Mouse (Mus musculus): Measurements from ENCODE around the gene Srgap3. TPM values are rescaled to one million over a fixed set of nuclear protein-coding genes. Genes with fewer than 3 reads are reported as not detected.
A peak's percentile ranks its signal among the peaks of the same experiment; 100 is the strongest.

Gene Srgap3
- polyA plus RNA-seq, 1 experiment from 2014 or later: 8.0 TPM

DNA sequence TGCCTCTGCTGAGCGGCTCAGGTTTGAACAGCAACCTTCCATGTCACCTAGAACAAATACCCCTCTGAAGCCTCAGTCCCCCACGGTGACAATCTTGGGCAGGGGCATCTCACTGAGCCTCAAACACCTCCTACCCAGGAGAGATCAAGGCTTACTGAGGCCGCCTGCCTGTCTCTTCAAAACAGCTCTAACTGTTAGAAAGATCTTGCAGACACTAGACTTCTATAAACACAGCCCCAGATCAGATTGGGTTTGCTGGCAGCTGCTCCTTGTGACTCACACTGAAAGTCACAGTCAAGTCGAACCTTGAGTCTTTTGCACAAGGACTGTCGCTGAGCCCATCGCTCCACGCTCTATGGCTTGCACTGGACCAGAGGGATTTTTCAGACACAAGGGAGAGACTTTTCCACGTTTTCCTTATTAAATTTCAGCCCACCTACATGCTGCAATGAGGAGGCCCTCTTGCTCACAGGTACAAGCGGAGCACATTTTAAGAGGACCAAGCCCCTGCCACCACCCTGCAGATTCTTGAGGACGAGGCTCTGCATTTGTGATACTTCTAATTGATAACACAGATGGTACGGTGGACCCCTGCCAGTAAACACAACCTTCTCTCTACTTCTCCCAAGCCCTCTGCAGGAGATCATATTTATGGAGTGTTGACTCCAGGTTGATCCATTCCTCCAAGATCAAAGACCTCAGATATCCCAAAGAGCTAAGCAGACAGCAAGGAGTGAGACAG lies 21.7 kb downstream of the Srgap3 start:
- H3K4me1 ChIP-seq: peaks cover 29% of the 10 kb centered on the region
- 69% methylated on average over 11 of the region's 11 CpGs for WGBS
- no peaks in the 10 kb centered on the region for H3K27me3 ChIP-seq (replicated peaks; ENCODE audit: low read depth, poor library complexity, severe bottlenecking)
- peaks cover 5% of the 10 kb centered on the region for H3K36me3 ChIP-seq (replicated peaks)
- H3K4me3 ChIP-seq: no peak overlapping the region
- H3K27ac ChIP-seq (replicated peaks): no peak overlapping the region
- no peak for DNase-seq (ENCODE audit: low spot score)
- H3K9me3 ChIP-seq: no peaks in the 10 kb centered on the region; the same call in 1 of the 2 replicates

DNA sequence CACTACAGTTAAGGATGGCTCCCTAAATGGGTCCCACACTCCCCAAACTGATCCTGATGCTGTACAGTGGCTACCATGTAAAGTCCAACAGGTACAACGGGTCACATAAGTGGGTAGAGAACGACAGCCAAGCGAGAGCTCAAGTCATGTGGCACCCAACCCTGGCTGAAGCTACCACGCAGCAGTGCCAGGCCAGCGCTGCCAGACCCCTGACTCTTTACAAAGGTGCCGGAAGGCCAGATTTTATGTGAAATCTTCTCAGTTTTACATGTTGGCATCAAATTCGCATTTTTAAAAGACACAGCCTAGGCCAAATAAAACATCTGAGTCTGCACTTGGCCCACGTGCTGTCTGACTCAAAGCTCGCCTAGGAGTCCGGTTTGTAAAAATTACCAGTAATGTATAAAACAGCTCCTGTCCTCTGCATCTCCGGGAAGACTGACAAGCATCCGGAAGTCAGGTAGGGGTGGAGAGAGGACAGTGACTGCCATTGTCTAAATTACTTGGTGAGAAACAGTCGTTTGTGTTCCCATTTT lies 22.4 kb downstream of the Srgap3 start:
- H3K36me3 ChIP-seq (replicated peaks): peaks cover 5% of the 10 kb centered on the region
- peaks cover 25% of the 10 kb centered on the region for H3K4me1 ChIP-seq
- no peak for DNase-seq (ENCODE audit: low spot score)
- no peaks in the 10 kb centered on the region; the same call in 1 of the 2 replicates for H3K9me3 ChIP-seq
- H3K27me3 ChIP-seq (replicated peaks; ENCODE audit: low read depth, poor library complexity, severe bottlenecking): no peaks in the 10 kb centered on the region
- no peak overlapping the region for H3K4me3 ChIP-seq
- H3K27ac ChIP-seq (replicated peaks): no peak overlapping the region
- WGBS: 77% methylated on average over 13 of the region's 13 CpGs

DNA sequence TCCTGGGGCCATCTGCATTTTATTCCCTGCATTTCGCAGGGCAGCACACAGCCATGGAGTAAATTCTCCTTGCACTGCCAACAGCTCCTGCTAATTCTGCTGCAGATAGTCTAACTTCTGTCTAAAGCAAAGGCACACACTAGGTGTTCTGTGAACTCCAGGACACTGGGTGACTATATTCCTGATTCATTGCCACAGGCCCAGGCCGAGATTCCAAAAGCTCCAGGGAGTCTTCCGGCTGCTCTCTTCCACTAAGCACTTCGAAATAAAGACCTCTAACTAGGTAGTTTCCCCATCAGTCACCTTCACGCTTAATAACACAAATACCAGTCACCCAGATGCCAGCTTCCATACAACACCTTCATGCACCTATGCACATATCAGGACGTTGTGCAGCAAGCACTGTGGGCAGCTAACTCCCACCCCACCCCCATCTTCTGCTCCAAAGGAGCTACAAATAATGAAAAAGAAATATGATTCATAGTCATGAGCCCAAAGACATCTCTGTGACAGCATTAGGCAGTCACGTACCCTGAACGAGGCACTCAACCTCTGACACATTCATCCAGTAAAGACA lies 26.4 kb downstream of the Srgap3 start:
- no peak for DNase-seq (ENCODE audit: low spot score)
- Histone ChIP-seq H3K4me1 (peaks cover 12% of the 10 kb centered on the region), H3K4me3 (no peak overlapping the region), H3K36me3 (replicated peaks) (peaks cover 12% of the 10 kb centered on the region), H3K27ac (replicated peaks) (no peak overlapping the region), H3K27me3 (replicated peaks; ENCODE audit: low read depth, poor library complexity, severe bottlenecking) (no peaks in the 10 kb centered on the region), H3K9me3 (no peaks in the 10 kb centered on the region; the same call in 1 of the 2 replicates)
- 85% methylated on average over 8 of the region's 8 CpGs for WGBS

DNA sequence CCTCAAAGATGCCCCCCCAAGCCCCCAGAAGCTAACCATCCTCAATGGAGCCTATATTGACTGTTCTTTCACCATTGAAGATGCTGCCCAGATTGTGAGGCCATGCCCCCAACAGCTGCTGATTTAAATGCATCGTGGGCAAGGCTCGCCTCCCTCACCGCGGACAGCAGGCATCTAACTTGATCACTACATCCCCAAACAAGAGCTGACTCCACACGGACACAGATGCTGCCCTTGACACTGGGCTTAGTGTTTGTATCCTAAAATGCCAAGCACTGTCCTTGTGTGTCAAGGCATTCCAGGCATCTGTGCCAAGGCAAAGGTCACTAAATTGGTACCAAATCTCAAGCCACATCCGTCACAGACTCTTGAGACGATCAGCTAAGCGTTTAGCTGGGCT lies 29.3 kb downstream of the Srgap3 start:
- 91% methylated on average over 8 of the region's 8 CpGs for WGBS

DNA sequence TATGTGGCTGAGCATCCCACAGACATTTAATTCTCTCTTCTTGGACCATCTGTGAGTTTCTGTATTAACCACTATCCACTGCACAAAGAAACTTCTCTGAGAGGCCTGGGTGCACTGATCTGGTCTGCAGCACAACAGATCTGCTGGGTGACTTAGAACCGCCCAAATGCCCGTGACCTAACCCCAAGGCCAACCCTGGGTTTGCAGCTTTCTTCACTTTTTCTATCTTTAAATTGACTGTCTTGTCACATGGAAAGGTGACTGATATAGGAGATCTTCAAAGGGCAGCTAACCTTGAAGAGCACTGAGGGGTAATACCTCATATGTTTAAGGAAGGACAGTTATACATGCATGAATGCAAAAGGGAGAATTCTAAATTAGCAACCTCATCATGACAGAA lies 30.8 kb downstream of the Srgap3 start:
- Histone ChIP-seq H3K9me3 (no peaks in the 10 kb centered on the region), H3K36me3 (replicated peaks) (peaks cover 7% of the 10 kb centered on the region; the same call in 1 of the 2 replicates), H3K4me1 (no peaks in the 10 kb centered on the region), H3K4me3 (no peak overlapping the region), H3K27ac (replicated peaks) (no peak overlapping the region), H3K27me3 (replicated peaks; ENCODE audit: low read depth, poor library complexity, severe bottlenecking) (no peaks in the 10 kb centered on the region)
- DNase-seq (ENCODE audit: low spot score): no peak
- WGBS: 91% methylated on average over 2 of the region's 2 CpGs

More for the DNA sequence above, 29.3 kb downstream of the Srgap3 start:
- no peak overlapping the region for H3K27ac ChIP-seq (replicated peaks)
- H3K4me1 ChIP-seq: 0 out of 2 replicates have a peak, but pooled peaks cover 3% of the 10 kb centered on the region
- no peak overlapping the region for H3K4me3 ChIP-seq
- DNase-seq (ENCODE audit: low spot score): no peak
- H3K36me3 ChIP-seq (replicated peaks): peaks cover 9% of the 10 kb centered on the region
- no peaks in the 10 kb centered on the region; the same call in 1 of the 2 replicates for H3K9me3 ChIP-seq
- H3K27me3 ChIP-seq (replicated peaks; ENCODE audit: low read depth, poor library complexity, severe bottlenecking): no peaks in the 10 kb centered on the region

DNA sequence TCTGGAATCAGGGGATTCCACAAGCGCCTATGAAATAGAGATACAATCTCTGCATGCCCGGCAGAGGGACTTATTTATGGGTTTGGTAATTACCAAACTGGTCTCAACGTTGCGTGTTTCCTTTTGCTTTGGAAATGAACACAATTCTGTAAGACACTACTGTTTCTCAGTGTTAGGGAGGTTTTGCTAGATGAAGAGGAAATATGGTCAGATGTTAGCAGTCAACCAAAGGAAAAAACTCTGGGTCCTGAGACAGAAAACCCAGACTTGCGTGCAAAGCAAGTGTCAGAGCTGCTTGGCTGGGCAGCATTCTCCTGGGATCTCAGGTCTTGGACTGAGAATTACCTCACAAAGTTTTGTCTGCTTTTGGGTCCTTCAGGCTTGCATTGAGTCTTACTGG lies 34.5 kb downstream of the Srgap3 start:
- DNase-seq (ENCODE audit: low spot score): no peak
- H3K4me3 ChIP-seq: no peak overlapping the region
- H3K27me3 ChIP-seq (replicated peaks; ENCODE audit: low read depth, poor library complexity, severe bottlenecking): no peaks in the 10 kb centered on the region
- no peak overlapping the region for H3K27ac ChIP-seq (replicated peaks)
- no peaks in the 10 kb centered on the region for H3K9me3 ChIP-seq
- H3K36me3 ChIP-seq (replicated peaks): peaks cover 4% of the 10 kb centered on the region; the same call in 1 of the 2 replicates
- WGBS: 91% methylated on average over 5 of the region's 5 CpGs
- H3K4me1 ChIP-seq: no peaks in the 10 kb centered on the region; the same call in 1 of the 2 replicates

DNA sequence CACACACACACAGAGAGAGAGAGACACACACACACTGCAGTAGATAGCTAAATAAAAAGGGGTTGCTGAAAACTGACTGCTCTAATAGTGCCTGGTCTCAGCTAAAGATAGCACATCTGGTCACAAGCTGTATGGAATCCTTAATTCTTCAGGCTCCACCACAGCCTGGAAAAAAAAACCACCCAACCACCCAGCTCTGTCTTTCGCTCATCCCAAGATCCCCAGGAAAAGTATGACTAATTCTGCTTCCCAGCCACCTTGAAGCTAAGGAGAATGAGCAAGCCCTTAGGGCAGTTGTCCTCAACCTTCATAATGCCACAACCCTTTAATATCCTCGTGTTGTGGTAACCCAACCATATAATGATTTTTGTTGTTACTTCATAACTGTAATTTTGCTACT lies 37.4 kb downstream of the Srgap3 start:
- DNase-seq (ENCODE audit: low spot score): no peak
- no peaks in the 10 kb centered on the region; the same call in 1 of the 2 replicates for H3K4me1 ChIP-seq
- 70% methylated on average over 2 of the region's 2 CpGs for WGBS
- no peaks in the 10 kb centered on the region for H3K9me3 ChIP-seq
- H3K4me3 ChIP-seq: no peak overlapping the region
- H3K27ac ChIP-seq (replicated peaks): no peak overlapping the region
- H3K27me3 ChIP-seq (replicated peaks; ENCODE audit: low read depth, poor library complexity, severe bottlenecking): no peaks in the 10 kb centered on the region
- no peaks in the 10 kb centered on the region; the same call in 1 of the 2 replicates for H3K36me3 ChIP-seq (replicated peaks)

DNA sequence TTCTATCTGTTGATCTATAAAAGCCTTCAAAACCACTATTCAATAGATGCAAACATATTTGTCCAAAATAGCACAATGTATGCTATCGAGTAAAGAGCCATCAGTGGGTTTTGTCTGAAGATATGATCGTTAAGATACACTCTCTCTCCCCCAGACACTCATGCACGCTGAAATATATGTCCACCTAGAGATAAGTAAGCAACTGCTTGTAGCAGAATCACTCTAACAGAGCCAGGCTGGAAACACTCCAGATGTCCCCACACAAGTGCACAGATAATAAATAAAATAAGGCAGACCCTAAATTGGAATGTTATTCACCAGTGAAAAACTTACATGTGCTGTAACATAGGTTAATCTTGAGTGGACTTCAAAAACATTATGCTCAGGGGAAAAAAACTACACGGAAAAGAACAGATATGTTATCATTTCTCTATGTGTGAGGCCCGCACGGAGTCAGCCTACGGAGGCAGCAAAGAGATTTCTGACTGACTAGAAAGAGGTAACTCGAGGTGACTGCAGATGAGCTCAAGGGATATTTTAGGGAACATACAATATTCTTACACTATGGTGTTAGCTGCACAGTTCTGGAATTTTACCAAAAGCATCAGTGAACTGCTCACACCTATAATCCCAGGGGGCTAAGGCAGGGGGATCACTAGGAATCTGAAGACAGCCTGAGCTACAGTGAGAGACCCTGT lies 39.0 kb downstream of the Srgap3 start:
- Histone ChIP-seq H3K27ac (replicated peaks) (no peak overlapping the region), H3K4me3 (no peak overlapping the region), H3K27me3 (replicated peaks; ENCODE audit: low read depth, poor library complexity, severe bottlenecking) (no peaks in the 10 kb centered on the region), H3K9me3 (no peaks in the 10 kb centered on the region), H3K4me1 (peaks cover 12% of the 10 kb centered on the region), H3K36me3 (replicated peaks) (no peaks in the 10 kb centered on the region; the same call in 1 of the 2 replicates)
- WGBS: 92% methylated on average over 8 of the region's 8 CpGs
- DNase-seq (ENCODE audit: low spot score): no peak

DNA sequence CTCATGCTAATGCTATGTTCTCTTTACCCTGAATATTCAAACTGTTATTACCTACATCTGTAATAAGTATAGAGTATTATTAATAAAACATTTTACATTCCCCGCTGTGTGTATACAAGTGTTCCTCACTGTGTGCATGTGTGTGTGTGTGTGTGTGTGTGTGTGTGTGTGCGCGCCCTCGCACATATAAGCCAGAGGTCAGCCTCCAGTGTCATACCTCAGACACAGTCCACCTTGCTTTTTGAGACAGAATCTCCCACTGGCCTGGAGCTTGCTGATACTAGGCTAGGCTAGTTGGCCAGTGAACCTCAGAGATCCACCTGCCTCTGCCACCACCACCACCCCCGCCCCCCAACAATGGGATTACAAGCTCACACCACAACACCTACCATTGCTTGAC lies 43.3 kb downstream of the Srgap3 start:
- no peak for DNase-seq (ENCODE audit: low spot score)
- H3K27me3 ChIP-seq (replicated peaks; ENCODE audit: low read depth, poor library complexity, severe bottlenecking): no peaks in the 10 kb centered on the region
- no peaks in the 10 kb centered on the region for H3K9me3 ChIP-seq
- H3K4me3 ChIP-seq: no peak overlapping the region; the same call in 1 of the 2 replicates
- WGBS: 91% methylated on average over 5 of the region's 5 CpGs
- H3K36me3 ChIP-seq (replicated peaks): no peaks in the 10 kb centered on the region; the same call in 1 of the 2 replicates
- peak overlapping the region; percentile 77 for H3K27ac ChIP-seq (replicated peaks)
- peaks cover 53% of the 10 kb centered on the region for H3K4me1 ChIP-seq

DNA sequence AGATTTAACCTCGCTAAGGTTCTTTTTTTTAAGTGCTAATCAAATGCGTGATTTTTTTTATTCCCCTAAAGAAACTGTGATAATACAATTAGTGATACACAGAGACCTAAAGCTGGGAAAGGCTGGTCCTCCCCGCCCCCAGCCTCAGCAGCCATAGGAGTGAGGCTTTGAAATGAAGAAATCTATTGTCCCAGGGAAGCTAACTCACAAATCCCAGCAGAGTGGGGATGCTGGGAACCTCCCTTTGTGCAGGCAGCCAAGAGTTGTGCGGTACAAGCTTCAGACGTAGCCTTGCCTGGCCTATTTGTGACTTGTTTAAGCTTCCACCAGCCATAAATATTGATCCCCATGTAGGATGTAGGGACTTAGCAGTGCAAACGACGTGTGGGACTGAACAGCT lies 43.8 kb downstream of the Srgap3 start:
- no peaks in the 10 kb centered on the region for H3K27me3 ChIP-seq (replicated peaks; ENCODE audit: low read depth, poor library complexity, severe bottlenecking)
- H3K27ac ChIP-seq (replicated peaks): peak overlapping the region; percentile 77
- H3K36me3 ChIP-seq (replicated peaks): no peaks in the 10 kb centered on the region; the same call in 1 of the 2 replicates
- H3K4me3 ChIP-seq: peak overlapping the region; percentile 25; the same call in 1 of the 2 replicates
- DNase-seq (ENCODE audit: low spot score): peak; percentile 33
- 8% methylated on average over 7 of the region's 7 CpGs for whole genome bisulfite sequencing
- peaks cover 53% of the 10 kb centered on the region for H3K4me1 ChIP-seq
- no peaks in the 10 kb centered on the region for H3K9me3 ChIP-seq

DNA sequence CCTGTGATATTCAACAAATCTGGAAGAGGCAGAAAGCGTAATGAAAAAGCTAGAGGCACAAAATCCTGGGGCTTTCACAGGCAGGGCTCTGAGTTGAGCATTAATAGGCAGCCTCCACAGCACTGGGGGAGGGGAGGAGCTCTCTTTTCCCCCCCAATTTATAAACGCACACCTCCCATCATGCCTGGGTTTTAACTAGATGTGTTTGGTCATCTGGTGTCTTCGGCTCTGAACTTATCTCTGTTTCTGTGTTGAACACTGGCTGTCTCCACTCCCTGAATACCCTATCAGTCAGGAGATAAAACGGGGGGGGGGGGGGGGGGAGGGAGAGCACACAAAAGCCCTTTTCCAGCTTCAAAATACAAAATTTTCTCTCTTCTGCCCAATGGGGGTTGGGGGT lies 44.3 kb downstream of the Srgap3 start:
- H3K27ac ChIP-seq (replicated peaks): peak overlapping the region; percentile 77
- no peaks in the 10 kb centered on the region for H3K9me3 ChIP-seq
- DNase-seq (ENCODE audit: low spot score): peak; percentile 15
- H3K4me1 ChIP-seq: peaks cover 53% of the 10 kb centered on the region
- H3K27me3 ChIP-seq (replicated peaks; ENCODE audit: low read depth, poor library complexity, severe bottlenecking): no peaks in the 10 kb centered on the region
- H3K36me3 ChIP-seq (replicated peaks): no peaks in the 10 kb centered on the region; the same call in 1 of the 2 replicates
- WGBS: 18% methylated on average over 4 of the region's 4 CpGs
- H3K4me3 ChIP-seq: 0 out of 2 replicates have a peak overlapping the region, but pooled peaks have one; percentile 25

DNA sequence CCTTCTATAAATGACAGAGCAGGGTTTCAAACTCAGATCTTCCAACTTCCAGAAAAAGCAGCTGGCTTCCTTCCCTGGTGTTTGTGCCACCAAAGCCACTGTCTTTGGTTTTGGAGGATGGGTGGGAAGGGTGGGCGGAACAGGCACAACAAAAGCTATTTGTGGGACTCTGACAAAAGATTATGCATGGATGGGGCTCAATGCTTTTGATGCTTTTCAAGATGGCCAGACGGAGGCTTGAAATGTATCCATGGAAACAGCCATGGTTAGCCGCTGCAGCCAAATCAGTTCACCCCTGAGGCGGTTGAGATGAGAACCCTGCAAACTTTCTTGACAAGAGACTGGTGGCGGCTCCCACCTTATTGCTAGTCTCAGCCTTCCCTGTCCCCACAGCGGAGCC lies 46.8 kb downstream of the Srgap3 start:
- peak overlapping the region; percentile 8; the same call in 1 of the 2 replicates for H3K4me3 ChIP-seq
- H3K9me3 ChIP-seq: no peaks in the 10 kb centered on the region
- DNase-seq (ENCODE audit: low spot score): peak; percentile 34
- H3K27me3 ChIP-seq (replicated peaks; ENCODE audit: low read depth, poor library complexity, severe bottlenecking): no peaks in the 10 kb centered on the region
- H3K36me3 ChIP-seq (replicated peaks): no peaks in the 10 kb centered on the region
- WGBS: 45% methylated on average over 6 of the region's 6 CpGs
- peak overlapping the region; percentile 77 for H3K27ac ChIP-seq (replicated peaks)
- peaks cover 68% of the 10 kb centered on the region for H3K4me1 ChIP-seq

Data from embryonic facial prominence, embryonic 10.5 days (tissue).